Mouse (Mus musculus) gastrocnemius, postnatal 14 days (tissue): ENCODE measurements at regions not wholly inside any gene's neighbourhood (a gene's known extent, or its start where the extent isn't known, plus 50 kb on each side); places are given as distances from the start of the nearest gene placed in this dataset.

Source experiments
- DNase-seq: peaks from one replicate; pipeline ENCODE4 v3.0.0; 2021; ENCODE audit warnings: mixed read lengths
- intact Hi-C: fragments of 180-260 bp; cut with DNase I; formaldehyde crosslinking; loops from one replicate; pipeline ENCODE4 v1.15.1; 2025; ENCODE audit warnings: low total_unique reads

DNA sequence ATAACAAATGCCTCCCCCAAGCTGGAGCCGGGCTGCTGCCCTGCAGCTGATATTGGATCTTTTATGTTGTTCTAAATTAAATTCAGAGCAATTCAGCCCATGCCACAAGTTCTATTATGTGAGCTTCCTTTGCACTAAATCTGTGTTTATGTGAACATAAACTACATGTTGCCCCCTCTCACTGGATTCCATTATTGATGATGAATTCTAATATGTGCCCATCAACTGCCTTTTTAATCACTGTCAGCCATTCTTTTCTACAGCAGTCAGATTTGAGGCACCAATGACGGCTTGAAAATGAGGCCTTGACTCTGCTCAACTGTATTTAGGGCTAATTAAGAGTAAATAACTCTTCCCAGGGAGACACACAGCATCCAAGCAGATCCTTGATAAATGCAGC is 172.1 kb upstream of the Serpine2 start:
- no peak for DNase-seq
- intact Hi-C loops = no loop called here

DNA sequence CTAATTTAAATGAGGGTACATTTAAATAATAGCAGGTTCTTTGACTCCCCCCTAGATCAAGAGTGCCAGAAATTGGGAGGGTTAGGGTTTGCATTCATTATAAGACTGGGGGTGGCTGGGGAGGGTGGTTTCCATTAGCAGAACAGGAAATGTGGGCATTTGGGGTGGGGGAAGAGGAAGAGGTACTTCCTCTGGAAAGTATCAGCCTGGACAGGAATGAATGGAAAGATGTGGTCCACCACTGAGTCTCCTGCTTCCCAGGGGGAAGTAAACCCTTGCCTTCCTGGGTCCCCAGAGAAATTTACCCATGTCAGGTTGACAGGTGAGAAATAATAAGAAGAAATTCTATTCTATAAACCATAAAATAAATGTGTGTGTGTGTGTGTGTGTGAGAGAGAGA is 171.5 kb upstream of the Serpine2 start:
- intact Hi-C loops = no loop called here
- no peak for DNase-seq

DNA sequence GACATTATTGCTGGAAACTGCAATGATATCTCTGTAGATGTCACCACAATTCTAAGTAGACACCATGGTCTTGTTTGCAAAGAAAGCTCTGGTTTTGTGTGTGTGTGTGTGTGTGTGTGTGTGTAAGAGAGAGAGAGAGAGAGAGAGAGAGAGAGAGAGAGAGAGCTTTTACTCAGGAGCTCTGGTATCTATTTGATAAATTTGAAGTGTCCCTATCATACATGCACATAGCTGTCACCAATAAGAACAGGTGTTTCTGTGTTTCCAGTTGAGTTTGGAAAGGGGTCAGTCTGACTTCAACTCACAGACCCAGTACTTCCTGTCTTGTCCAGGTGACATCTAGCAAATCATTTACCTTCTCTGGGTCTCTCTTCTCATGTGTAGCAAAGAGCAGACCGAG is 169.7 kb upstream of the Serpine2 start:
- intact Hi-C loops = no loop called here
- no peak for DNase-seq

DNA sequence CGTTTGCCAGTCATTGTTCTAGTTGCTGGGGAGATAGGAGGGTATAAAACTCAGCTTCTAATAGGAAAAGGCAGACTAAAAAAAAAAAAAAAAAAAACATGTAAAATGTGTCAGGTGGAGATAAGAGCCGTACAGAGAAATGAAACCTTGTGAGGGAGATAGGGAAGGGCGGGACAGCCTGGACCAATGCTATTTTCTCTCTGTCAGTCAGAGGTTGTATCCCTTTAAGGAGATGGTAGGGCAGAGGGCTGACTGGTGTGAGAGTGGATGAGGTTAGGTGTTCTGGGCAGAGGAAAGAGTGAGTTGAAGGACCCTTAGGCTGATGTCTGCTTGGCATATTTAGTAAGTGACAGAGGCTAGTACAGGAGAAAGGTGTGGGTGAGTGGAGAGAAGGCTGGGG is 169.2 kb upstream of the Serpine2 start:
- intact Hi-C loops = no loop called here
- no peak for DNase-seq

DNA sequence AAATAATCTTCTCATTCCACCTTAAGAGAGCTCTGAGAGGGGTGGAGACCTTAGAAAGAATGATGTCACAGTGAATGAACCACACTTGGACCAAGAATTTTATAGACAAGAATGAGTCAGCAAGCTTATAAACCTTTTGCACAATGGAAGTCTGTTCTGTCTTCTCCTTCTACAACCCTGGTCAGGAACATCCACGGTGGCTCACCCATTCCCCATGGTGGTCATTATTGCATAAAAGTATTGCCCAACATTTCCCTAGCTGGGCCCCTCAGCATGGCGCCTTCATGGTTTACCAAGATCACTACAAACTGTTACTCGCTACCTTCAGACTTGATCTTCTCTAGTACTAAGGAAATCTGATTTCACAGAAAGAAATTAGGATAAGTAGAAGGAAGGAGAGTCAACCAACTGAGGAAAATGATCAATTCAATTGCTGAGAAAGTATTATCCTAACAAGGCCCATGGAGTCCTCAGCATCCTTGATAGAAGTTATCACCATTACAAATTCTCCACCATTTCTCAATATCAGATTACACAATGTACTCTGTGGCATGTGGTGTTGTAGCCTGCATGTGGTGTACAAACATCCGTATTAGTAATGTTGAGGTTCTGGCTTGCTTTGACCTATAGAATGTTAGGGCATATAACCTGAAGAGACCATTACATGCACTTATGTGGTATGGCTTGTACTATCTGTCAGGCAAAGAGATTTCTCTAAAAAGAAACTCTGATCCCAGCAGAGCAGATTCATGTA is 165.1 kb upstream of the Serpine2 start:
- intact Hi-C loops = no loop called here
- no peak for DNase-seq

DNA sequence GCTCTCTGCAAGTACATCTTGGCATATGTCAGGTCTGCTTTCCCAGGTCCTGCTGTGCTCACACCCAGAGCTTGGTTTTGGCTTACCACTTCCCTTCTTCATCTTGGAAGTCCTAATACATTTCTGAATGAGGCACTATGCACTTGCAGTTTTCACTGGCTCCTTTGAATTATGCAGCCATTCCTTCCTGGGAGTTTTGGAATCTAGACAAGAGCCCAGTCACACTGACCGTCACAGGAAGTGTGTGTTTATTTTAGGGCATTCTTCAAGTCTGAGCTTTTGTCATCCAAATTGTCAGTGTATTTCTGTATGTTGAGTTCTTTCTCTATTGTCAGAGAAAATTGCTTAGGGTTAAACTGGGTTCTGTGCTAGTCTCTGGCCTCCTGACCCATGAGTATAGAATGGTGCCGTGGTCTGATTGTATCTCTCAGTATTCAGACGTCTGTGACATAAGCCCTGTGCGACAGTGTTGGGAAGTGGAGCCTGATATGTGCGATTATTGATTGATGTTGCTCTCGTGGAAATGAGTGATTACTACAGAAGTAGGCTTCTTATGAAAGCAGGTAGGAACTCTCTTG is 162.6 kb upstream of the Serpine2 start:
- no peak for DNase-seq
- intact Hi-C loops = no loop called here

DNA sequence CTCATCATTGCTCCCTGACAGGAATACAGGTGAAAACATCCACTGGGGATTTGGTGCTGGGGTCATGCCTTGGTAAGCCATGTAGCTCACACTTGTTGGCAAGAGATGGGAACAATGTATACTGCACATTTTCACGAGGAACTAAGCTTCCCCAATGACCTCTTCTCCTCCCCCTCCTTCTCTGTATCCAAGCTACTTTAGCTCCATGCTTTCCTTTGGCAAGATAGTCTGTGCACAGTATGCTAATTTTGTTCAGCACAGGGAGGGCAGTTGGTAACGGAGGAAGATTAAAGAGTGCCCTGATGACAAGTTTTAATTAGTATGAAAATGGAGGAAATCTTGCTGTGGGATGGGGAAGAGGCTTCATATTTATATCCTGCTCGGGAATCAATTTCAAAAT is 160.9 kb upstream of the Serpine2 start:
- intact Hi-C loops = no loop called here

DNA sequence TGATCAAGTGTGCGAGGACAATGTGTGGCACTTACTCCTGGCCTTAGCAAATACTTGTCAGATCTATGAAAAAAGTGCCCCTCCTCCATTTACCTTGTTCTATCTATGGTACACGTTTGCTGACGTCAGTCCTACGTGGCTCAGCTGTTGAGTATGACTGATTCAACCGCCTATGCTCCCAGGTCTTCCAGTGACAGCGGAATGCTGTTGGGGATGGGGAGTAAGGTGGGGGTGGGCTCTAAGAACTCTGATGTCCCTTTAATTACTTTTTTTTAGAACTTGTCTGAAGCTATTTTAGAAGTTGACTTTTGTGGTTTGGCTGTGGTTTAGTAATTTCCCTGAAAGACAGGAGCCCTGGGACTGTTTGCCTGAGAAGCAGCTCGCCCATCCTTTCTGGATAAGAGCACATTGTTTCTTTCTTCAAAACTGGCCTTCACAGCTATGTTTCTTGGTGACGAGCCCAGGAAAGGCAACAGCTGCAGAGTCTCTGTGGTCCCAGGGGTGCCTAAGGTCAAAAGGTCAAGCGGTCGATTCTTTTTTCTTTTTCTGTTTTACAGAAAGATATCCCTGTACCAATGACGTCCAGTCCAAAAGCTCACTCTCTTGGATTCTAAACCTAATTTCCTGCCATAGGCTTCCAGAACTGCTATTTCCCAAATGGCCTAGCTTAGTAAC is 157.5 kb upstream of the Serpine2 start:
- peak; percentile 83 for DNase-seq
- intact Hi-C loops = no loop called here

More for the DNA sequence above, 160.9 kb upstream of the Serpine2 start:
- no peak for DNase-seq

DNA sequence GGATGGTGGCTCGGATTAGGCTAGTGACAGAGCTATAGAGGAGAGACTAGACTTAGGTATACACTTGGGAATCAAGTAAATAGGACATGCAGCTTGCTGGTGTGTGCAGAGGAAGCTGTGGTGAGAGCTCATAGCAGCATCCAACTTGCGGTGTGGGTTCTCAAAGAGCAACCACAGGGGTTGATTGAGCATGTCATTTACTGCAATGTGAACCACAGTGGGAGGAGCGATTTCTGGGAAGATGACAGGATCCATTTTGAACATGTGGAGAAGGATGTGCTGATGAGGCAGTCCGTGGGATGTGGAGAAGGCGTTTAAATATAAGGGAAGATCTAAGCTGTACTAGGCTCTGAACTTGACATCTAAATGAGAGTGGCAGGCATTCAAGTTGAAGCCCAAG is 154.5 kb upstream of the Serpine2 start:
- DNase-seq = no peak
- intact Hi-C loops = no loop called here

DNA sequence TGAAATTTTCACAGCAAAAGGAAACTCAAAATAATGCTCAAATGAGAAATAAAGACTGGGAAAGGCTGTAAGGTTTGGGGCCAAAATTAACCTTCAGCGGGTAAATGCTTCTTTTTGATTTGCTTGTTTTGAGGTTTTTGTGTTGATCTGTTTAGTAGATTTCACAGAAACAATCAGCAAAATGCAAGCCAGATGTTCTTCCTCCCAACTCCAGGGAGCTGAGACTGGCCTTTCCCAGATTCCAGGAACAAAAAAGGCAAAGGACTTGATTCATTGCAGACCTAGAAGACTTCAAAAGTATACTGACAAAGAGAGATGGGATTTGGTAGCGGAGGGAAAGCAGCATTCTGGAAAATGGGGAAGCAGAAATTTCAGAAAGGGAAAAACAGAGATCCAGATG is 153.6 kb upstream of the Serpine2 start:
- DNase-seq = no peak
- intact Hi-C loops = no loop called here

DNA sequence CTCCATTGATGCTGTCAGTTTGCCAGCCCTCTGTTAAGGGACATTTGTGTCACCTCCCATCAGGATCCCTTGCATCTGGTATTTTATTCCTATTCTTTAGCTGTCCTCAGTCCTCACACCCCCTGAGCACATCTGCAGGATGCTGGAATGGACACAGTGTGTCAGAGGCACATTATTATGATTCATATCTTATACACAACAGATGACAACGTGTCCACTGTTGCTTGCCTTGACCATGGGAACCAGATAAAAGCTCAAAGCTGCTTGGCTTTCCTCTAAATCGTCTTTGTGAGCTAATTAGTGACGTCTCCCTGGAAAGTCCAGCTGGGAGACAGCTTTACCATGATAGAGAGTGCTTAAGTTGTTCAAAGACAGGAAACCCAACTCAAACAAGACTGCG is 149.7 kb upstream of the Serpine2 start:
- intact Hi-C loops = no loop called here
- no peak for DNase-seq

DNA sequence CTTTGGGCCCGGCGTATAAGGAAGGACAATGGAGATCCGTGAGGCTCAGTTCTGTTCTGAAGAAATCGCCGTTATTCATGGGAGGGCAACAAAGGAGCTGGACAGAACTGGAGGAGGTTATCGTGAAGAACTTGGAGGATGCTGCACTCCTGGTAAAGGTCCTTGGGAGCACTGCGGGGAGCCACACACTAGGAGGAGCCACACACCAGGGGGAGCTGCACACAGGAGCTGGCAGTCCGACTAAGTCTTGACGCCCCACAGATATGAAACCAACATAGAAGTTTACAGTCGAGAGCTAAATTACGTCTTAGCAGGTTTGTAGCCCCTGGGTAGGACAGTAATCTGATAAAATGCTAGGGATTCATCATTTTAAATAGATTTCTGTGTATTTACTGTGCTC is 138.1 kb upstream of the Serpine2 start:
- intact Hi-C loops = no loop called here
- DNase-seq = peak; percentile 58

DNA sequence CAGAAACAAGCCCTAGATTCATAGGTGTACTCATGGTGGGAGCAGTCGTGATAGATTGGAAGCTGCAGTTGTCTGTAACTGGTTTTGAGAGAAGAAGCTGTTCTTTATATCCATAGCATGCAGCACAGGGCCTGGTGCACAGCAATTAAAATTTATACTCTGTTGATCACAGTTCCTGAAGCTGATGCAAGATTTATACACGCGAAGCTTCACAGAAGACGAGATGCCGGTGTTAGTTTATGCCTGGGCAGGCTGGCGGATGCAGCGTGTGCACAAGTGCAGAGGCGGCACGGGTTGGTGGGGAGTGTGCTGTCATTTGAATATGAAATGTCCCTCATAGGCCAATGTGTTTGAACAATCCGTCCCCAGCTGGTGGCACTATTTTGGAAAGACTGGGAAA is 136.9 kb upstream of the Serpine2 start:
- intact Hi-C loops = no loop called here
- no peak for DNase-seq

DNA sequence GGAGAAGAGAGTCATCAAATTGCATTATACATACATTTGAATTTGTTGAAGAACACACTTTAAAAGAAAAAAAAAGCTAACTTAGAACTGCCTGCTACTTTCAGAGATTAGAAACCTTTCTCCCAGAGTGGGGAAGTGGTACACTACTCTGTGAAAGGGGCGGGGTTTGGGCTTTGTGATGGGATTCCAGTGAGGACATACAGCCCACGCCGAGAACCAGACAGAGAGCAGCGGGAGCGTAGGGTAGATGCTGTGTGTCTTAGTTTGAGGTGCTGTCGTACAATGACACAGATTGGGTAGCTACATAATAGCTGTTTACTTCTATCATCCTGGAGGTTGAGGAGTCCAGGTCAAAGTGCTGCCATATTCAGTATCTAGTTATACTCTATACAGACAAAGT is 136.5 kb upstream of the Serpine2 start:
- intact Hi-C loops = no loop called here

DNA sequence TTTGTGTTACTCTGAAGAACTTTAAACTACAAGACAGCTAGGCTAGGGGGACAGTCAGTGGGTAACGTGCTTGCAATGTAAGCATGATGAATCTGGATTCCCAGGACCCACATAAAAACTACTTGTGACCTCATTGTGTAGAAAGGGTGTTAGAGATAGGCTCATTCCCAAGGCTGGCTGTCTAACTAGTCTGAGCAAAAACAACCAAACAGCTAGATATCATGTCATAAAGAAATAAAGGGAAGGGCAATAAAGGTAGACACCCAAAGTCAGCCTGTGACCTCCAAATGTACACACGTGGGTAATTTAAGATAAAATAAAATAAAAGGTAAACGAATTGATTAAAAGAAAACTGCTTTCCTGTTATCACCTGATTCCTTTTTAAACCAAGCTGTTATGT is 123.7 kb upstream of the Serpine2 start:
- intact Hi-C loops = no loop called here
- no peak for DNase-seq

More for the DNA sequence above, 136.5 kb upstream of the Serpine2 start:
- DNase-seq = no peak

DNA sequence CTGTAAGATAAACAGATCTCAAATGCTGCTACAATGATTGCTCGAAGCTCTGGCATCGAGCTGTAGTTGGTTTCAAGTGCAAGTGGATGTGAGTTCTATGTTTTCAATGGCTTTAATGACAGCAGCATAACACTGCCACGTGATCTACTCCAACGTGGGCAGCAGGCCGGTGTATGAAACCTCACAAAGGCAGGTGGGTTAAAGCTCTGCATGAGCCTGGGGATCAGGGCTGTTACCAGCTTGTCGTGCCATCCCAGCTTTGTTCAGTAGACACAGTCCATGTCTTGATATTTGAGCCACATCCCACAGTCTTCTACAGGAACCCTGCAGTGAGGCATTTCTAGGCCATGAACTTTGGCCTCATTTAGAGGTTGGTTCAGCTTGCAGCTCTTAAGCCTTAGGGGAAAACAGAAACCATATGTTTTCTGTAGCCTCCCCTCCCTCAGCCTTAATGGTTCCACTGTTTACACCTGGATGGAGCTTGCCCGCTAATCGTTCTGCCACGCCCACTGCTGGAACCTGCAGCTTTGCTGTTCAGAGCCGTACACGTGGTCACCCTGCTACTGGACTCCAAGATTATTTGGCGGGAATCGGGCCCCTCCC is 121.8 kb upstream of the Serpine2 start:
- intact Hi-C loops = no loop called here
- DNase-seq = no peak

DNA sequence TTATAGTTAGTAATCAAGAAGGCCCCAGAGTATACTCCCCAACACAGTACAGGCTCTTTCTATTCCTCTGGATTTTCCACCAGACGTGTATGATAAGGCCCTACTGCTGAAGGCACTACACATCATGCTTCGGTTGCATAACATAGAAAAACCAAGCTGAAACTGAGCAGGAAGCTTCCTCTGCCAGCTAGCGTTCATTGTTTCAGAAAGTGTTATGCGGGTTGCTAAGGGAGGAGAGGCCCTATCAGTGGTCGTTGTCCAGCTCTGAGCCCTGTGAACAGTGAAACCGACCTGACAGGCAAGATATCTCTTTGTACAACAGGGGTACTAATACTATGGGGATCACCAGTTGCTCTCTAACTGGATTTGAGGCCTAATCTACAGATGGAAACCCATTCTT is 118.9 kb upstream of the Serpine2 start:
- intact Hi-C loops = no loop called here
- no peak for DNase-seq

DNA sequence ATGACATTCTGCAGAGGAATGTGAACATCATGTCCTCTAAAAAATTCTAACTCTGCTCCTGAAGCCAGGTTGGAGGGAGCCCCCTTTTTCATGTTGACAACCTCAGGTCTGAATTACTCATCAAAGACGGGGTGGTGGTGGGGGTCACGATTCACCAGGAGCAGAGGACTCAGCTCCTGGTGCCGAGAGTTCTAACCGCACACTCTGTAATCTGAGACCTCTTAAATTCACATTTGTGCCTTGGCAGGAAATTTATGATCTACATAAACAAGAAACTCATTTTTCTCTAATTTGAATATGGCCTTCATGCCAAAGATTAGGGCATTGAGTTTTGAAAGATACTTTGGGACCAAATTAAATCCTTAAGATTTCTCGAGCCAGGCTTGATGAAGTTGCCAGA is 117.2 kb upstream of the Serpine2 start:
- intact Hi-C loops = no loop called here
- no peak for DNase-seq

DNA sequence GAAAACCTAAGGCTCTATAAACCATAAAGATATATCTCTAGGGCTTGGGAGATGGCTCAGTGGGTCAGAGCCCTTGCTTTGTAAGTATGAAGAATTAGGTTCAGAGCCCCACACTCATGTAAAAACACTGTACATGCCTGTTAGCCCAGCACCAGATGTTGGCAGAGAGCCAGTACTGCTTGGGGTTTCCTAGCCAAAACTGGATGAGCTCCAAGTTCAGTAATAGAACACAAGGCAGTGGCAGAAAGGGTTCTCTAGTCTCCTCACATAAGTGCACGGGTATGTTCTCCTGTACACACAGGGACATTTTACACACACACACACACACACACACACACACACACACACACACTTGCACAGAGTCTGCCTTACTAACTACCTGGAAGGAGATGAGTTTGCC is 95.1 kb upstream of the Serpine2 start:
- no peak for DNase-seq
- intact Hi-C loops = no loop called here

DNA sequence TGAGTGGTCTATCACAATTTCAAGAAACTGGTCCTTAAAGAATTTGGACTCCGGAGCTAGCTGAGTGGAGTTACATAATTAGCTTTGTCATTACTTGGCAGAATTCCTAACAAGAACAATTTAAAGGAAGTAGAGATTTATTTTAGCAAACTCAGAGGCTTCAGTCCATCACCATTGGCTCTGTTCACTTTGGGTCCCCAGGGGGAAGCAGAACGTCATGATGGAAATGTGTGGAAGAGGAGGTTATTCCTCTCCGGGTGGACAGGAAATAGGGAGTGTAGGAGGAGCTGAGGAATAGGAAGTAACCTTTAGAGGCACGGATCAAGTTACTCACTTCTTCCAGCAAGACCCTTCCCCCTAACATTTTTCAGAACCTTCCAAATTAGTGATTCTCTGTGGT is 83.3 kb upstream of the Serpine2 start:
- intact Hi-C loops = no loop called here
- no peak for DNase-seq

DNA sequence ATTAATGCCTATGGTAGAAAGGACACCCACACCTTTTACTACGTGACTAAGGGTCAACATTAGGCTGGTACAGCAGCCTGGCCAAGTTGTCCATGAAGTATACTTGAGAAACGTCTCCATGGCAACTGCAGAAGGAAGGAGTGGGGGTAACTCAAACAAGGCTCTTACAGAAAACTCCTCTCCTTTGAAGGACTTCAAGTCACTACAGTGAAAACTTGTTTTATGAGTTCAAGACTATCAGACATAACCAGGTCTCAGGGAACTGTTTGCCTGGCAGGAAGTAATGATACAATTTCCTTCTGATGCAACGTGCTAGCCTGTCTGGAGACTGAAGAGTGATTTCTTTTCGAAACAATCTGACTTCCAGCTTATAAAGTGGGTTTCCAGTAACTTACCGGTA is 71.5 kb upstream of the Serpine2 start:
- no peak for DNase-seq
- intact Hi-C loops = no loop called here
